Mouse (Mus musculus): ENCODE measurements around the gene Ppp1r14d. TPM values are rescaled to one million over a fixed set of nuclear protein-coding genes. Genes with fewer than 3 reads are reported as not detected.

The Ppp1r14d gene
- polyA plus RNA-seq, 1 experiment from 2014 or later: not detected

Other genes starting within 250 kb of the Ppp1r14d start
- 25.3 and 26.4 TPM in 2 replicates for gene Ccdc32, start 200.5 kb downstream of the Ppp1r14d start, polyA plus RNA-seq (2016; fragmentation: Nextera tagmentation; extraction: Ambion mirVana)
- 7.0 and 7.7 TPM in 2 replicates for gene Rpusd2, start 195.1 kb downstream of the Ppp1r14d start, polyA plus RNA-seq (2016; fragmentation: Nextera tagmentation; extraction: Ambion mirVana)
- gene Knl1, start 182.8 kb downstream of the Ppp1r14d start, polyA plus RNA-seq (2016; fragmentation: Nextera tagmentation; extraction: Ambion mirVana): 71.0 and 84.4 TPM in 2 replicates
- 66.5 and 67.6 TPM in 2 replicates for gene Rad51, start 117.1 kb downstream of the Ppp1r14d start, polyA plus RNA-seq (2016; fragmentation: Nextera tagmentation; extraction: Ambion mirVana)
- gene Rmdn3, start 72.9 kb downstream of the Ppp1r14d start, polyA plus RNA-seq (2016; fragmentation: Nextera tagmentation; extraction: Ambion mirVana): 43.6 and 48.7 TPM in 2 replicates
- gene Gchfr, start 62.1 kb downstream of the Ppp1r14d start, polyA plus RNA-seq (2016; fragmentation: Nextera tagmentation; extraction: Ambion mirVana): 2.2 and 2.3 TPM in 2 replicates
- gene Gm14137, start 55.4 kb downstream of the Ppp1r14d start, polyA plus RNA-seq (2016; fragmentation: Nextera tagmentation; extraction: Ambion mirVana): 1.0 and 1.5 TPM in 2 replicates
- gene Zfyve19, start 21.3 kb downstream of the Ppp1r14d start, polyA plus RNA-seq (2016; fragmentation: Nextera tagmentation; extraction: Ambion mirVana): 45.9 and 51.1 TPM in 2 replicates
- 26.0 and 26.7 TPM in 2 replicates for gene Dnajc17, start 21.1 kb downstream of the Ppp1r14d start, polyA plus RNA-seq (2016; fragmentation: Nextera tagmentation; extraction: Ambion mirVana)
- 2.0 and 2.1 TPM in 2 replicates for gene Spint1, start 7.5 kb upstream of the Ppp1r14d start, polyA plus RNA-seq (2016; fragmentation: Nextera tagmentation; extraction: Ambion mirVana)
- gene Rhov, start 41.4 kb upstream of the Ppp1r14d start, polyA plus RNA-seq (2016; fragmentation: Nextera tagmentation; extraction: Ambion mirVana): 3.7 and 3.9 TPM in 2 replicates
- 25.5 and 27.4 TPM in 2 replicates for gene Vps18, start 58.8 kb upstream of the Ppp1r14d start, polyA plus RNA-seq (2016; fragmentation: Nextera tagmentation; extraction: Ambion mirVana)
- 3.5 and 3.8 TPM in 2 replicates for gene Dll4, start 95.9 kb upstream of the Ppp1r14d start, polyA plus RNA-seq (2016; fragmentation: Nextera tagmentation; extraction: Ambion mirVana)
- 2.4 and 2.7 TPM in 2 replicates for gene Chac1, start 121.3 kb upstream of the Ppp1r14d start, polyA plus RNA-seq (2016; fragmentation: Nextera tagmentation; extraction: Ambion mirVana)
- gene Ino80, start 247.8 kb upstream of the Ppp1r14d start, polyA plus RNA-seq (2016; fragmentation: Nextera tagmentation; extraction: Ambion mirVana): 4.5 and 5.2 TPM in 2 replicates